Mouse (Mus musculus) brain, embryonic 14.5 days (tissue): ENCODE data around the gene Cnga1.

Experiments
- CTCF ChIP-seq: fragments of 200-500 bp; IDR thresholded peaks from 2 replicates; pipeline ENCODE4 v1.5.1; 2012; ENCODE audit warnings: inconsistent platforms, mild to moderate bottlenecking, moderate library complexity, borderline replicate concordance; ENCODE audit not compliant: insufficient read depth, insufficient read length; ENCODE audit errors: extremely low read depth
- POLR2A ChIP-seq: fragments of 200-500 bp; IDR thresholded peaks from 2 replicates; pipeline ENCODE4 v1.6.1; 2012; ENCODE audit warnings: mild to moderate bottlenecking, inconsistent platforms, borderline replicate concordance; ENCODE audit not compliant: poor library complexity, insufficient read depth, insufficient read length, severe bottlenecking; ENCODE audit errors: extremely low read depth

GRCm38 (mm10) chr5:72653068-72653674 lies 9.1 kb upstream of the Cnga1 start:
- no peak for TF ChIP-seq POLR2A
- TF ChIP-seq CTCF = no peak
